Mouse (Mus musculus) ovary, adult 18-20 months (tissue): ENCODE measurements around the gene Mamdc4.

Experiments
- DNase-seq: peaks from one replicate; pipeline ENCODE4 v3.0.0; 2022; ENCODE audit warnings: low spot score, mixed read lengths

Mamdc4 gene

GRCm38 (mm10) chr2:25574579-25575431 is at the start of gene Mamdc4, which contains the start of gene Phpt1:
Mamdc4 (minus strand) TSS chr2:25574845.
Phpt1 (minus strand) TSS chr2:25575224.
- peak; percentile 95 for DNase-seq

GRCm38 (mm10) chr2:25621229-25622200 is 46.9 kb upstream of the Mamdc4 start, which contains the start of gene Tmem141:
Tmem141 (minus strand) TSS chr2:25622005.
- DNase-seq, result peak; percentile 87

GRCm38 (mm10) chr2:25620852-25621228 is 46.2 kb upstream of the Mamdc4 start:
- no peak for DNase-seq

- DNase-seq, result no peak
Observed at GRCm38 (mm10) chr2:25620386-25620785, 45.7 kb upstream of the Mamdc4 start.

GRCm38 (mm10) chr2:25617578-25617977 is 42.9 kb upstream of the Mamdc4 start, which contains the start of gene Ccdc183:
Ccdc183 (minus strand) TSS chr2:25617678.
- no peak for DNase-seq

- DNase-seq, result no peak
Observed at GRCm38 (mm10) chr2:25616398-25616797, 41.8 kb upstream of the Mamdc4 start.

GRCm38 (mm10) chr2:25608671-25609070 is 34.0 kb upstream of the Mamdc4 start:
- no peak for DNase-seq

- DNase-seq, result peak; percentile 79
Observed at GRCm38 (mm10) chr2:25607761-25608622, 33.3 kb upstream of the Mamdc4 start, which contains the start of gene Rabl6. Rabl6 (minus strand) TSS chr2:25608521.

- no peak for DNase-seq
Observed at GRCm38 (mm10) chr2:25602526-25602925, 27.9 kb upstream of the Mamdc4 start.

GRCm38 (mm10) chr2:25600037-25600436 is 25.4 kb upstream of the Mamdc4 start:
- no peak for DNase-seq

GRCm38 (mm10) chr2:25598749-25599148 is 24.1 kb upstream of the Mamdc4 start:
- no peak for DNase-seq

- no peak for DNase-seq
Observed at GRCm38 (mm10) chr2:25596765-25597510, 22.3 kb upstream of the Mamdc4 start.

- no peak for DNase-seq
Observed at GRCm38 (mm10) chr2:25591863-25592262, 17.2 kb upstream of the Mamdc4 start.

GRCm38 (mm10) chr2:25588227-25588907 is 13.7 kb upstream of the Mamdc4 start:
- DNase-seq, result no peak

GRCm38 (mm10) chr2:25587290-25587689 is 12.6 kb upstream of the Mamdc4 start:
- no peak for DNase-seq

- no peak for DNase-seq
Observed at GRCm38 (mm10) chr2:25585601-25586000, 11.0 kb upstream of the Mamdc4 start.

- DNase-seq, result no peak
Observed at GRCm38 (mm10) chr2:25584856-25585255, 10.2 kb upstream of the Mamdc4 start.

GRCm38 (mm10) chr2:25584152-25584551 is 9.5 kb upstream of the Mamdc4 start:
- no peak for DNase-seq

GRCm38 (mm10) chr2:25583571-25583970 is 8.9 kb upstream of the Mamdc4 start:
- DNase-seq, result no peak

- DNase-seq, result no peak
Observed at GRCm38 (mm10) chr2:25583120-25583481, 8.5 kb upstream of the Mamdc4 start.
